Mouse (Mus musculus) left cerebral cortex, postnatal 10 days (tissue): ENCODE data around the gene Sh3gl2. TPM values are rescaled to one million over a fixed set of nuclear protein-coding genes. Genes with fewer than 3 reads are reported as not detected.

ENCODE experiments used
- DNase-seq, 2 experiments: peaks; one replicate each; pipeline ENCODE4 v3.0.0; 2021 to 2022; ENCODE audit warnings: low spot score in 2 of 2, mixed read lengths in 1 of 2; ENCODE audit errors: extremely low spot score in 1 of 2
- intact Hi-C: fragments of 180-260 bp; cut with DNase I; formaldehyde crosslinking; loops from one replicate; pipeline ENCODE4 v1.15.1; 2025
- total RNA-seq, 2 experiments: library from RNA; stranded (reverse); gene quantifications; 2 replicates each; pipeline ENCODE4 v1.2.3; 2021

Gene Sh3gl2
- total RNA-seq, 2 experiments from 2014 or later: 256 to 261 TPM

- intact Hi-C loops: loop anchor here (5.0 kb wide), 1 partner anchor 169 kb away; the partner anchor contains the start of gene Sh3gl2
- no peak for DNase-seq
Measured at GRCm38 (mm10) chr4:85376187-85376586, 171.3 kb downstream of the Sh3gl2 start.

- DNase-seq: no peak
- intact Hi-C loops: loop anchor here (5.0 kb wide), 1 partner anchor 169 kb away; the partner anchor contains the start of gene Sh3gl2
Measured at GRCm38 (mm10) chr4:85376610-85377009, 171.7 kb downstream of the Sh3gl2 start.

DNA sequence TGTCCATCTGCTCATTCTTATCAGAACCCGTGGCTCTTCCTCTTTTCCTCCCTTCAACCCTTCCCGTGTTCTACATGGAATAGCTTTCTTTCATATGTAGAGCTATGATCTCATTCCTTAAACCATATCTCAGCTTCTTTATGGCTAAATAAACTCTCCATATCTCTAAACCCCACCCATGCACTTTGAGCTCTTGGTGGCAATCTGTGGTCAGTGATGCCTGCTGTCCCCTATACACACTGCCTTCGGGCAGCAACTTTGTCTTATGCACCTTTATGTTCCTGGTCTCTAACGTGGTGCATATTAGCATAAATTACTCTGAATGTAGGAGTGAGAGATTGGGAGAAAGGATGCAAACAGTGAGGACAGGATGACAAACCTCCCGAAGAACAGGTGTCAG is 180.3 kb downstream of the Sh3gl2 start:
- intact Hi-C loops: no loop called here
- DNase-seq: no peak

- intact Hi-C loops: no loop called here
- DNase-seq: no peak
Measured at GRCm38 (mm10) chr4:85387676-85388075, 182.8 kb downstream of the Sh3gl2 start.

DNA sequence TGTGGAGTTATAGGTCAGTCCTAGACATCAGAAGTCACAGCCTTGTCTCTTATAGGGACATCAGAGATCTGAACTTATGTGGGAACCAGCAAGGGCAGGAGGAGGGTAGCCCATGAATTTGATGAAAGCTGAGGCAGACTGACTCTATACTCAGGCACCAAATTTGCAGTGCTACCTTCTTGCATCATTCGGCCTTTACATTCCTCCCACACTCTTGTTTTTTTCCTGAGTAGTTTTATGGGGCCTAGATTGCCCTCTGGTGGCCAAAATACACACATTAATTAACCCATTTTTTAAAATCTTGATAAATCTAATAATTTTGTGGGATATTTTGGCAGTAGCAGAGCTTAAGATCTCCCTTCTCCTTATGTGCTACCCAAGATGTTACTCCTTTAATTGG is 186.9 kb downstream of the Sh3gl2 start:
- intact Hi-C loops: loop anchor here (2.0 kb wide), 1 partner anchor 229 kb away; no protein-coding TSS in a partner anchor
- DNase-seq: no peak

DNA sequence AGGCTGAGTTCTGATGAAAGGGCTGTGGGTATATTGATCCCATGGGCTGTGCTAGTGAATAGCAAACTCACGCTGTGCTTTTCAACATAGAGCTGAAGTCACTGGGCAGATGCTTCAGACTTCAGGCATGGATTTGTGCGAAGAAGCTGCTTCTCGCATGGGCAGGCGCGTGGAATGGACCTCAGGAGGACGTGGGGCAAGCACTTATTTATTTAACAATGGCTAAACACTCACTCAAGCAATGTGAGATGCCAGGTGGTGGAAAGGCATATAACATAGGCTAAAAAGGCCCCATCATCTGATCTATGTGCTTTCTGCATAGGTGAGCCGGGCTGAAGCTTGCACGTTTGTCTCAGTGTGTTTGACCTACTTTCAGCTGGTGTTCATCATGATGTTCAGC is 193.8 kb downstream of the Sh3gl2 start:
- intact Hi-C loops: no loop called here
- DNase-seq: no peak

DNA sequence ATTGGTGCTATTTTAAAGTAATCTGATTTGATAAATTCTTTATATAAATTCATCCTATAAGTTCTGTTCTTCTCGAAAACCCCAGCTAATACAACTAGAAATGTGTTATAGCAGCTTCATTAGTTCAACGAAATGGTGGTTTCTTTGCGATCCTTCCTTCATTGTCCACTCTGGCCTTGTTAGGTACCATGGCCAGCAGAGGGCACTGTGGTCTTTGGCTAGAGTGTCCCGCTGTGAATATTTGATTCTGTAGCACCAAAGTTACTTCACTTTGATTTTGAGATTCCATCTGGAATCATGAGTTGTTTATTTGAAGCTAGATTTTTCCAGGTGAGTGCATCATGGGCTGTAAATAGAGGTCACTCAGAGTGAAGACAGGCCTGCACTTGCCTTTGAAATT is 197.9 kb downstream of the Sh3gl2 start:
- intact Hi-C loops: no loop called here

DNA sequence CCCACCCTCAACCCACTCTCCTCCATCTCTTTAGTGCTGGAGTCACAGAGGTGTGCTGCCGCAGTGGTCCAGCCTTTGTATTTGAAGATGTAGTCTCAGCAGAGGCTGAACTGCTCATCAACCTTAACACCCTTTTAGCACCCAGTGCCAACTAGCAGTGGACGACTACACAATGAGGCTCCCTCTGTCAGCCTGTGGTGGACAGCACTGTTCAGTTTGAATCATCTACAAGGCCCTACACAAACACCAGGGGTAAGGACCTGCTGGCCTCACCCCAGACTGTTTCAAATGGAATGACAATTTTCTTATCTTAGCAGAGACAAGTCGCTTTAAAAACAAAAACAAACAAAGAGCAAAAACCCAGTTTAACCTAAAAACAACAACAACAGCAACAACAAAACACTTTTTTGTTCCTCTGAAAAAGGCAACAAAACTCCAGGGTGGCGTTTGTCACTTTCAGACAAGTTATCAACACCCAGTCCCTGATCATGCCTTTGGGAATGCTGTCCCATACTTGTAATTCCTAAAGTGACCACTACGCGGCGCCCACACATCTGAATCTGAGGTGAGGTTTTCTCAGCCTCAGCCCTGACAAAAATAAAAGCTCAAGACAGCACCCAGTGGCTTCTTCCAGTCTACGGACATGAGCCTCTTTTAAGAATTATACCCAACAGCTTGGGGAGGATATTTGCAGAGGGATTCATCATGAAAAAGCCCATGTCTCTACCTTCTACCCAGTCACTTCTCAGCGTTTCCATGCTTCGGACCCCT is 199.7 kb downstream of the Sh3gl2 start:
- intact Hi-C loops: loop anchor here (2.0 kb wide), 1 partner anchor 396 kb away; no protein-coding TSS in a partner anchor
- peak; percentile 42 to 47 for DNase-seq

More for the DNA sequence above, 197.9 kb downstream of the Sh3gl2 start:
- peak; percentile 44 to 71 for DNase-seq

DNA sequence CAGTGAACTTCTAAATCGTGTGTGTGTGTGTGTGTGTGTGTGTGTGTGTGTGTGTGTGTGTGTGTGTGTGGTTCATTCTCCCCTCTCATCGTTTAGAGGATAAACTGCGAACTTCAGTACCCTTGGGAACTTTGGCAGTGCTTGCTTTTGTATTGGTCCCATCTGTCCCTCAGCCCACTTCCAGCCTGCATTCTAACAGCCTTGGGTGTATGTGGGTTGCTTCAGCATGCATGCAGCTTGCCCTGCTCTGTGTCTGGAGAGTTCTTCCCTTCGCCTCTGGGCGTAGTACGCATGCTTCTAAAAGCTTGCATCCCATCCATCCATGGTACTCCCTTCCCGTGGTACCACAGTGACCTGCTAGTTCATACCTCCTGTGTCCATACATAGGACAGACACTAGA is 200.3 kb downstream of the Sh3gl2 start:
- DNase-seq: peak in 1 of 2 experiments; percentile 10

GRCm38 (mm10) chr4:85416466-85416865 is 211.5 kb downstream of the Sh3gl2 start:
- no peak for DNase-seq
- intact Hi-C loops: no loop called here

More for the DNA sequence above, 200.3 kb downstream of the Sh3gl2 start:
- intact Hi-C loops: loop anchor here (2.0 kb wide), 1 partner anchor 396 kb away; no protein-coding TSS in a partner anchor

DNA sequence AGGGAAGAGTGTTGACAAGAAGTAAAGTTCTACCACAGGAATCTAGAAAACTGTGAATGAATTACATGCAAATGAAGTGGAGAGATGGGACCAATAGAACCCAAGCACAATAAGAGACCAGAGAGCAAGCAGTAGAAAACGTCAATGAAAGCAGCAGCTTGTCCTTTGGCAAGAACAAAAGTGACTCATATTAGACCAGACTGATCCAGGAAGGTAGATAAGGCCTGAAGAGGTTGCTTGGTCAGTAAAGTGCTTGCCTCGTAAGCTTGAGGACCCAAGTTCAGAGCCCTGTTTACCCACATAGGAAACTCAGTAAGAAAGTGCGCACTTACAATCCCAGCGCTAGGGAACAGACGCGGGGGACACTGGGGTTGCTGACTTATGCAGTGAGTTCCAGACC is 215.5 kb downstream of the Sh3gl2 start:
- intact Hi-C loops: no loop called here
- no peak for DNase-seq

DNA sequence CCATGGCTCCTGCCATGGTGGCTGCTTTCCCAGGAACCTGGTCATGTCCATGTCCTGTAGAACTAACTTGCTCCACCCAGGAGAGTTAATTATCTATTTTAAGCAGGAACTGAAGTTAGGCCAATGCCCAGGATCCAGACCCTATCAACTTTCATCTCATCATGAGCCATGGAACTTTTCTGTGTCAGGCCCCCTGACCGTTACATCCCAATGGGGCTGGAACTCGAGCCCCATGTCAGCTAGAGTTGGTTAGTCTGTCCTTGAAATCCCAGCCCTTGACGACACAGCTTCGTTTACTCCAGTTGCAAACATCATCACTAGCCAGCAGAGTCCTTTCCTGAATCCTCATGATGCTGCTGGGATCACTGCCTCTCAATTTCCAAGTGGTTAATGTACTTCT is 221.3 kb downstream of the Sh3gl2 start:
- intact Hi-C loops: no loop called here

GRCm38 (mm10) chr4:85432786-85433185 is 227.9 kb downstream of the Sh3gl2 start:
- intact Hi-C loops: no loop called here
- DNase-seq: no peak

More for the DNA sequence above, 221.3 kb downstream of the Sh3gl2 start:
- DNase-seq: no peak

- no peak for DNase-seq
- intact Hi-C loops: no loop called here
Measured at GRCm38 (mm10) chr4:85434734-85435133, 229.8 kb downstream of the Sh3gl2 start.

DNA sequence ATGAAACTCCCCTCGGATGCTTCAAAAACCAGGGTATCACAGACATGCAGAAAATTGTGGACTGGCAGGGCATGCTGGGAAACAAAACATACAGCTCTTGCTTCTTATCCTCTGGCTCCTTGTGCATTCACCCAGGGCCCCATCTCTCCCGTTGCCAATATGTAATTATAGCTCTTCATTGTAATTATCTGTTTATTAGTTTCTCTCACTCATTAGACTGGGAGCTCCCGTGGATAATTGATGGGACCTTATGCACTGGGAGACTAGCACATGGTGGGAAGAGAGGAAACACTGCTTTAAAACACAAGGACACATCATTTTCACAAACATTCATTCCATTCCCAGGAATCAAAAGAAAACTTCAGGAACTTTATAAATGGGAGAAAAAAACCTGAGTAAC is 233.9 kb downstream of the Sh3gl2 start:
- intact Hi-C loops: no loop called here
- DNase-seq: no peak

GRCm38 (mm10) chr4:85483586-85483985 is 278.7 kb downstream of the Sh3gl2 start:
- intact Hi-C loops: no loop called here
- no peak for DNase-seq

- intact Hi-C loops: no loop called here
- DNase-seq: peak in 1 of 2 experiments; percentile 38
Measured at GRCm38 (mm10) chr4:85486316-85486946, 281.5 kb downstream of the Sh3gl2 start.

- intact Hi-C loops: no loop called here
- DNase-seq: no peak
Measured at GRCm38 (mm10) chr4:85505718-85506117, 300.8 kb downstream of the Sh3gl2 start.

- no peak for DNase-seq
- intact Hi-C loops: no loop called here
Measured at GRCm38 (mm10) chr4:85506976-85507375, 302.1 kb downstream of the Sh3gl2 start.

GRCm38 (mm10) chr4:85507491-85507890 is 302.6 kb downstream of the Sh3gl2 start:
- intact Hi-C loops: no loop called here
- DNase-seq: no peak
